2 mouse cellular contexts compared by ENCODE assay signal in the genomic region with DNA sequence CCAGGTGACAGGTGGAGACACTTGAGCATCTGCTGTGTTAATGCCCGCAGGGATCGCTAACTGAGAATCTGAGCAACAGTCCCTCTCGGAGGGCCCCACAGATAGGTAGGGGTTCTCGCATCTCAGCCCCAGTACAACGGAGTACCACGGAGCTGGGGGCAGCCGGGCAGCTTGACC.
TF ChIP-seq lines count a peak whose summit lies in the region.

Gene Serhl, plus strand, starts transcription at position 78 of the 177 bp plus-strand sequence.

TF ChIP-seq in CH12.LX, 34 proteins besides CTCF, POLR2A, EP300 and RAD21 (continued from another document):
- TF ChIP-seq ELF1 (IDR thresholded peaks at IDR 0.05; ENCODE audit: low read depth, low read length) (no peak), JUN (IDR thresholded peaks at IDR 0.05; ENCODE audit: insufficient read depth, low read depth, low read length) (no peak), GABPA (IDR thresholded peaks at IDR 0.05; ENCODE audit: insufficient replicate concordance, low read depth, low read length) (no peak), KAT2A (IDR thresholded peaks at IDR 0.05; ENCODE audit: insufficient replicate concordance, low read length) (no peak), E2F4 (IDR thresholded peaks at IDR 0.05; ENCODE audit: insufficient replicate concordance, low read depth, low read length) (no peak), UBTF (IDR thresholded peaks at IDR 0.05; ENCODE audit: low read depth, low read length) (no peak), IRF4 (IDR thresholded peaks at IDR 0.05; ENCODE audit: low read depth, low read length) (no peak), BHLHE40 (IDR thresholded peaks at IDR 0.05; ENCODE audit: low read depth, low read length) (no peak), SMC3 (IDR thresholded peaks at IDR 0.05; ENCODE audit: low read depth, low read length) (no peak), HCFC1 (IDR thresholded peaks at IDR 0.05; ENCODE audit: low read depth, low read length) (no peak), POLR2AphosphoS2 (IDR thresholded peaks at IDR 0.05; ENCODE audit: low read depth, low read length) (no peak), NRF1 (IDR thresholded peaks at IDR 0.05; ENCODE audit: low read depth, low read length) (no peak), CHD2 (IDR thresholded peaks at IDR 0.05; ENCODE audit: low read length) (no peak), USF2 (conservative IDR thresholded peaks at IDR 0.05; ENCODE audit: low read depth, low read length) (no peak)

TF ChIP-seq in MEL, 35 proteins besides CTCF, POLR2A, EP300 and RAD21 (continued from another document):
- TF ChIP-seq BHLHE40 (IDR thresholded peaks at IDR 0.05; ENCODE audit: borderline replicate concordance, low read depth, low read length) (no peak), ZMIZ1 (IDR thresholded peaks at IDR 0.05; ENCODE audit: low read depth, low read length) (no peak), GABPA (IDR thresholded peaks at IDR 0.05; ENCODE audit: low read depth, low read length) (no peak), UBTF (IDR thresholded peaks at IDR 0.05; ENCODE audit: borderline replicate concordance, insufficient read depth, low read depth, low read length) (no peak), JUND (IDR thresholded peaks at IDR 0.05; ENCODE audit: low read depth, low read length) (no peak), MEF2A (IDR thresholded peaks at IDR 0.05; ENCODE audit: extremely low read depth, insufficient replicate concordance, low read depth, low read length, poor library complexity, severe bottlenecking) (no peak), CHD1 (IDR thresholded peaks at IDR 0.05; ENCODE audit: low read depth, low read length) (no peak), NRF1 (IDR thresholded peaks at IDR 0.05; ENCODE audit: insufficient read depth, low read depth, low read length, poor library complexity, severe bottlenecking) (no peak), KAT2A (conservative IDR thresholded peaks at IDR 0.05; ENCODE audit: low read depth, low read length) (no peak), USF1 (IDR thresholded peaks at IDR 0.05; ENCODE audit: low read depth, low read length) (no peak)
TF ChIP-seq in MEL: peak in this region for 0.
